Mouse (Mus musculus) neural tube, embryonic 11.5 days (tissue): ENCODE data around the gene Chchd6. TPM values are rescaled to one million over a fixed set of nuclear protein-coding genes. Genes with fewer than 3 reads are reported as not detected.

ENCODE experiments used
- ATAC-seq: fragments of 200-750 bp; cut with Nextera tagmentation; 2 replicates; pipeline ENCODE4 v1.8.0; 2017; ENCODE audit warnings: moderate number of reproducible peaks, mild to moderate bottlenecking, moderate TSS enrichment, moderate library complexity; ENCODE audit not compliant: insufficient read depth, low FRiP score, low TSS enrichment
- DNase-seq: peaks from one replicate; pipeline ENCODE4 v3.0.0-alpha.2; 2015; ENCODE audit warnings: low spot score
- H3K27ac ChIP-seq: fragments of 300-500 bp; sonication (generic); 2 replicates; pipeline ENCODE4 v1.5.1; 2014; ENCODE audit warnings: low read depth, mild to moderate bottlenecking, low read length
- H3K27me3 ChIP-seq: fragments of 300-500 bp; sonication (generic); 2 replicates; pipeline ENCODE4 v1.6.1; 2014; ENCODE audit warnings: mild to moderate bottlenecking, low read length, mixed read lengths; ENCODE audit not compliant: control insufficient read depth, insufficient read depth
- H3K36me3 ChIP-seq: fragments of 300-500 bp; sonication (generic); 2 replicates; pipeline ENCODE4 v1.6.1; 2014; ENCODE audit warnings: mild to moderate bottlenecking, low read length, moderate library complexity, mixed read lengths; ENCODE audit not compliant: control insufficient read depth, insufficient read depth
- H3K4me1 ChIP-seq: fragments of 300-500 bp; sonication (generic); 2 replicates; pipeline ENCODE4 v1.6.1; 2014; ENCODE audit warnings: low read length, mixed read lengths; ENCODE audit not compliant: control insufficient read depth, insufficient read depth
- H3K4me2 ChIP-seq: fragments of 300-500 bp; sonication (generic); 2 replicates; pipeline ENCODE4 v1.6.1; 2014; ENCODE audit warnings: low read depth, mild to moderate bottlenecking, moderate library complexity
- H3K4me3 ChIP-seq: fragments of 300-500 bp; sonication (generic); 2 replicates; pipeline ENCODE4 v1.5.1; 2014; ENCODE audit warnings: low read depth, low read length
- H3K9ac ChIP-seq: fragments of 300-500 bp; sonication (generic); 2 replicates; pipeline ENCODE4 v1.6.1; 2014; ENCODE audit warnings: mild to moderate bottlenecking, low read length
- H3K9me3 ChIP-seq: fragments of 300-500 bp; sonication (generic); 2 replicates; pipeline ENCODE4 v1.6.1; 2016; ENCODE audit warnings: low read length; ENCODE audit not compliant: control insufficient read depth
- WGBS: fragments of 180-500 bp; shearing (Covaris S2); extraction: QIAGEN DNeasy Blood & Tissue Kit; methylation state at CpG from one replicate; pipeline ENCODE4 v1.1.7; 2014; 5-methylcytosine and 5-hydroxymethylcytosine counted together
- polyA plus RNA-seq: library from polyadenylated mRNA; unstranded; fragments of >200 nt; fragmentation: Nextera tagmentation; extraction: Ambion mirVana; gene quantifications from 2 replicates; pipeline ENCODE4 v1.2.1, GENCODE M21; 2014

Gene Chchd6
- polyA plus RNA-seq, 1 experiment from 2014 or later: 84.4 TPM

DNA sequence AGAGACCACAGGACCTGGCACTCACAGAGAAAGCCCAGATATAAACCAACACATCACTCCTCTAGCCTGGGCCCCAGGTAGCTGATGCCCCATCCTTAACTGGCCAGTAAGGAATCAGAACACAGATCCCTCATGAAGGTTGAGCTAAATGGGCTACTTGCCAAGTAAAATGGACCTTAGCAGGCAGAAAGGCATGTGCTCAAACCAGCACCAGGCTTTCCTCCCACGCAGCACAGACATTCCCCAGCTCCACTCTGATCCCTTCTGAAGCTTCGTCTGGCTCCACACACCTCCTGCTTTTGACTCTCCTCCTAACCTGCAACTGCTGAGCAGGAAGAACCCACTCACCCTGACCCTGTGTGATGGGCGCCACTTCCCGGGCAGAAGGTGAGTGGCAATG lies 253.5 kb downstream of the Chchd6 start:
- no peak overlapping the region for H3K9ac ChIP-seq
- no peak overlapping the region for H3K4me2 ChIP-seq
- peaks cover 9% of the 10 kb centered on the region for H3K4me1 ChIP-seq
- no peak overlapping the region for H3K27ac ChIP-seq
- H3K27me3 ChIP-seq: no peaks in the 10 kb centered on the region
- 93% methylated on average over 4 of the region's 4 CpGs for WGBS
- DNase-seq (no peak), ATAC-seq (no peak)
- no peak overlapping the region for H3K4me3 ChIP-seq
- no peaks in the 10 kb centered on the region for H3K9me3 ChIP-seq
- peaks cover 13% of the 10 kb centered on the region for H3K36me3 ChIP-seq

DNA sequence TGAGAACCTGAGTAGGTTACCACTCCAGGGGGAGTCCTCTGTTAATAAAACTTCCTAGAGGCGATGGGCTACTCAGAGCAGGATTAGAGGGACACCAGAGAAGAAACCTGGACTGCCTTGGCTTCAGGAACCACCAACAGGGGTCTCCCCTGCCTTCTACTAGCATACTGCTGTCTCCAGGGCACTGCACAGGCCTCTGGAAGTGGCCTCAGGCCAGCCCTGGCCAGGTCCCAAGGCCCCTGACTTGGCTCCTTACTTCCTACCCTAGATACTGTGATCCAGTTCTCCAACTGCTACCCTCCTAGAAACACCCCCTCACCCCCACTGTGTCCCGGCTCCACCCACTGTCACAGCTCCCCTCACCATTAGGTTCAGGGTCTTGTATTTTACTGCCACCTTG lies 256.0 kb downstream of the Chchd6 start:
- Histone ChIP-seq H3K4me1 (peaks cover 7% of the 10 kb centered on the region; the same call in 1 of the 2 replicates), H3K27me3 (no peaks in the 10 kb centered on the region), H3K36me3 (peaks cover 23% of the 10 kb centered on the region), H3K4me3 (no peak overlapping the region), H3K27ac (no peak overlapping the region), H3K4me2 (no peak overlapping the region), H3K9me3 (no peaks in the 10 kb centered on the region), H3K9ac (no peak overlapping the region)
- ATAC-seq (no peak), DNase-seq (no peak)
- 85% methylated on average over 2 of the region's 2 CpGs for WGBS

DNA sequence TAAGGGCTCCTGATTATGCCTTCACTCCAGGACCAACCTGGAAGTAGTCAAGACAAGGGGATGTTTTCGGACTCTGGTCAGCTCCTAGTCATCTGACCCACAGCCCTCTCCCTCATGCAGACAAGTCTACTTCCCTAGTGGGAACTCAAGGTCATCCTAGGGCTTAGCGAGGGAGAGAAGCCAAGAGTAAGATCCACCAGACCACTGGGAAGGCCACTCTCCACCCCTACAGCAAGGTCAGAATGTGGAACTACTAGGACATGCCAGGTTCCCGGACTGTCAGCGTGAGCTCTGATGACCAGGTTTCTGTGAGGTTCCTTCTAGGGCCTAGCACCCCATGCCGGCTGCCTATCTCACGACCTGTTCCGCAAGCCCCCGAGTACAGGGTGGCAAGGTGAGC lies 256.7 kb downstream of the Chchd6 start:
- no peak for ATAC-seq
- peaks cover 24% of the 10 kb centered on the region for H3K36me3 ChIP-seq
- 98% methylated on average over 8 of the region's 8 CpGs for WGBS
- H3K27ac ChIP-seq: no peak overlapping the region
- H3K4me2 ChIP-seq: no peak overlapping the region
- H3K9ac ChIP-seq: no peak overlapping the region
- H3K4me1 ChIP-seq: peaks cover 11% of the 10 kb centered on the region; the same call in 1 of the 2 replicates
- H3K4me3 ChIP-seq: no peak overlapping the region
- no peaks in the 10 kb centered on the region for H3K9me3 ChIP-seq
- H3K27me3 ChIP-seq: no peaks in the 10 kb centered on the region
- DNase-seq: no peak

DNA sequence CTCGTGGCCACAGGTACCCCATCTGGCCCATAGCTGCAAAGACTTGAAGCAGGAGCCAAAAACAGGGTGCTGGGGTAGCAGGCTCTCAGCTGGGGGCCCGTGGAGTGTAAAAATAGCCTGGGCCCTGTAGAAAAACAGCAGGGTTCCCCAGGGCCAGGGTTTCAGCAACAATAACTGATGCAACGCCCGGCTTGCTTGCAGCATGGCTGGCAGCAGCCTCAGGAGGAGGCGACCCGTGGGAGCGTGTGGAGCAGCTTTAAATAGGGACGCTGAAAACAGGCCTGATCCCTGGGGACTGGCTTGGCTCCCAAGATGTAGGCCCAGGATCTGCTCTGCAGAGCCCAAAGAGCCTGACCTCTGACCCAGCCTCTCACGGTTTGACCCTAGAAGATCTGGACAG lies 257.9 kb downstream of the Chchd6 start:
- H3K4me2 ChIP-seq: no peak overlapping the region
- no peak for ATAC-seq
- no peak overlapping the region for H3K4me3 ChIP-seq
- no peaks in the 10 kb centered on the region for H3K27me3 ChIP-seq
- peaks cover 30% of the 10 kb centered on the region for H3K36me3 ChIP-seq
- H3K9ac ChIP-seq: no peak overlapping the region
- H3K27ac ChIP-seq: no peak overlapping the region
- no peak for DNase-seq
- H3K9me3 ChIP-seq: no peaks in the 10 kb centered on the region
- H3K4me1 ChIP-seq: peaks cover 15% of the 10 kb centered on the region; the same call in 1 of the 2 replicates
- WGBS: 85% methylated on average over 9 of the region's 9 CpGs

DNA sequence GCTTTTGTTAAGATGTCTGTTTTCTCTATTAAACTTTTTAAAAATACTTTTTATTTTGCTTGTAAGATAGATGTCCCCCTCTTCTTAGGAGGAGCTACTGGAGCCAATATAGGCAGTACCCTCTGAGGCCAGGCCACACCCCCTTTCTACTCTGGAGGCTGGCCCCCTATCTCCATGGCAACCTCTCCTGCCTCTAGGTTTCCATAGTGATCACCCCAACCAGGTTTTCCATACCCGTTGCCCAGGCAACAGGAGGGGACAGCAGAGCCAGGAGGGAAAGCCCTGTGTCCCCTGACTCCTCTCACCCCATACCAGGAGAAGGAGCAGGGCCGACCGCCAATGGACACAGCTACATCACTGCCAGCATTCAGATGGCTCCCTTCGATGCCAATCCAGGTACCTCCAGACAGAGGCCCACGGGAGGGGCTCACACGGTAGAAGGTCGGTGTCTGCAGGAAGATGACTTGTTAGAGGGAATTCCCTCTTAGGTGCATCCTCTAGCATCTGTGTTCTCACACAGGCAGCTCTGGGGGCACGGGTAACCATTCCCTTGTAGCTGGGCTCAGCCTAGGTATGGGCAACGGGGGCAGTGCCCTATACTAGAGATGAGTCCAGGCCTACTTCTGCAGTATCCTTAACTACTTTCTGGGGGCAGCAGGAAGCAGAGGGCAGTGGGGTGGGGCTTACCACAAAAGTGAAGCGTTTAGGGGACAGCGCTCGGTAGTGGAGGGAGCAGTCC lies 261.3 kb downstream of the Chchd6 start:
- Histone ChIP-seq H3K27me3 (no peaks in the 10 kb centered on the region), H3K4me3 (no peak overlapping the region), H3K4me2 (no peak overlapping the region), H3K9ac (no peak overlapping the region), H3K4me1 (peaks cover 15% of the 10 kb centered on the region; the same call in 1 of the 2 replicates), H3K36me3 (peaks cover 47% of the 10 kb centered on the region), H3K9me3 (no peaks in the 10 kb centered on the region), H3K27ac (peak overlapping the region; percentile 54; the same call in 1 of the 2 replicates)
- ATAC-seq (peak; percentile 90), DNase-seq (peak; percentile 88)
- 68% methylated on average over 12 of the region's 12 CpGs for WGBS

Other genes with a start within 250 kb of the Chchd6 start
- gene Plxna1, start 233.0 kb downstream of the Chchd6 start, polyA plus RNA-seq: 32.8 and 38.3 TPM in 2 replicates
- 11.2 and 13.2 TPM in 2 replicates for gene Txnrd3, start 48.3 kb upstream of the Chchd6 start, polyA plus RNA-seq
- gene Vmn1r40, start 111.9 kb upstream of the Chchd6 start, polyA plus RNA-seq: not detected in 2 replicates
- not detected in 2 replicates for gene Vmn1r41, start 145.1 kb upstream of the Chchd6 start, polyA plus RNA-seq